Comparison of ENCODE assay signal across 8 mouse cellular contexts in genomic region chr6:125313546-125314230, GRCm38 (mm10). TPM values are rescaled to one million over a fixed set of nuclear protein-coding genes. Genes with fewer than 3 reads are reported as not detected.
DNase-seq lines count a peak whose midpoint lies in the region; ATAC-seq and TF ChIP-seq lines count a peak whose summit lies in the region.

Gene Ltbr, minus strand, starts transcription at chr6:125313885.

- peak; percentile 84 for DNase-seq in 3T3-L1 (ENCODE audit: low read depth, low spot score)
- peak; percentile 94 for DNase-seq in adrenal gland, postnatal 25 days
- DNase-seq in embryonic facial prominence, embryonic 14.5 days (ENCODE audit: low spot score): peak; percentile 87
- DNase-seq in liver, postnatal 0 days: peak; percentile 94
- peak; percentile 98 for DNase-seq in stomach, postnatal 0 days (ENCODE audit: low spot score)

- TF ChIP-seq EP300 in liver, postnatal 0 days (IDR thresholded peaks at IDR 0.05; ENCODE audit: low read depth): no peak
- no peak for TF ChIP-seq EP300 in stomach, postnatal 0 days (optimal IDR thresholded peaks at IDR 0.05)

- H3K4me1 ChIP-seq in embryonic facial prominence, embryonic 14.5 days (ENCODE audit: control insufficient read depth, insufficient read depth, low read length): peaks cover 34% of the 10 kb centered on the region
- peaks cover 25% of the 10 kb centered on the region for H3K4me1 ChIP-seq in heart, embryonic 11.5 days (ENCODE audit: control insufficient read depth, insufficient read depth, low read length)
- H3K4me1 ChIP-seq in kidney, embryonic 15.5 days: peaks cover 43% of the 10 kb centered on the region
- peaks cover 16% of the 10 kb centered on the region for H3K4me1 ChIP-seq in liver, postnatal 0 days (ENCODE audit: insufficient read depth)
- peaks cover 22% of the 10 kb centered on the region for H3K4me1 ChIP-seq in neural tube, embryonic 12.5 days
- peaks cover 19% of the 10 kb centered on the region for H3K4me1 ChIP-seq in stomach, postnatal 0 days (replicated peaks; ENCODE audit: control insufficient read depth, insufficient read depth)

- under 1% methylated on average over 14 of the region's 46 CpGs for WGBS in embryonic facial prominence, embryonic 14.5 days
- WGBS in heart, embryonic 11.5 days (ENCODE audit: insufficient replicate concordance): 2% methylated on average over 40 of the region's 46 CpGs
- under 1% methylated on average over 41 of the region's 46 CpGs for WGBS in kidney, embryonic 15.5 days
- WGBS in liver, postnatal 0 days (ENCODE audit: insufficient replicate concordance): under 1% methylated on average over 37 of the region's 46 CpGs
- 3% methylated on average over 46 of the region's 46 CpGs for WGBS in neural tube, embryonic 12.5 days
- 3% methylated on average over 34 of the region's 46 CpGs for WGBS in stomach, postnatal 0 days

- no peaks in the 10 kb centered on the region for H3K27me3 ChIP-seq in embryonic facial prominence, embryonic 14.5 days (replicated peaks; ENCODE audit: control insufficient read depth, insufficient read depth, low read length)
- H3K27me3 ChIP-seq in heart, embryonic 11.5 days (ENCODE audit: control insufficient read depth, insufficient read depth, low read length): no peaks in the 10 kb centered on the region
- H3K27me3 ChIP-seq in kidney, embryonic 15.5 days: no peaks in the 10 kb centered on the region
- H3K27me3 ChIP-seq in liver, postnatal 0 days (ENCODE audit: insufficient read depth, low read length): no peaks in the 10 kb centered on the region
- H3K27me3 ChIP-seq in neural tube, embryonic 12.5 days (replicated peaks): peaks cover 3% of the 10 kb centered on the region; the same call in 1 of the 2 replicates
- H3K27me3 ChIP-seq in stomach, postnatal 0 days (ENCODE audit: control insufficient read depth, insufficient read depth, low read length): no peaks in the 10 kb centered on the region

- H3K27ac ChIP-seq in embryonic facial prominence, embryonic 14.5 days (replicated peaks; ENCODE audit: low read depth, low read length): peak within 1 kb of the TSS; percentile 68
- peak within 1 kb of the TSS; percentile 32 for H3K27ac ChIP-seq in heart, embryonic 11.5 days (ENCODE audit: low read depth, low read length)
- peak within 1 kb of the TSS; percentile 84 for H3K27ac ChIP-seq in kidney, embryonic 15.5 days
- peak within 1 kb of the TSS; percentile 88 for H3K27ac ChIP-seq in liver, postnatal 0 days (ENCODE audit: low read depth)
- no peak within 1 kb of the TSS for H3K27ac ChIP-seq in neural tube, embryonic 12.5 days
- peak within 1 kb of the TSS; percentile 93 for H3K27ac ChIP-seq in stomach, postnatal 0 days (replicated peaks)

- peak within 1 kb of the TSS; percentile 85 for H3K9ac ChIP-seq in embryonic facial prominence, embryonic 14.5 days (ENCODE audit: low read depth, low read length)
- peak within 1 kb of the TSS; percentile 88 for H3K9ac ChIP-seq in heart, embryonic 11.5 days (ENCODE audit: low read depth, low read length)
- H3K9ac ChIP-seq in kidney, embryonic 15.5 days: peak within 1 kb of the TSS; percentile 74
- H3K9ac ChIP-seq in liver, postnatal 0 days (replicated peaks): peak within 1 kb of the TSS; percentile 88
- H3K9ac ChIP-seq in neural tube, embryonic 12.5 days: peak within 1 kb of the TSS; percentile 73
- peak within 1 kb of the TSS; percentile 98 for H3K9ac ChIP-seq in stomach, postnatal 0 days (ENCODE audit: low read length)

- H3K4me3 ChIP-seq in embryonic facial prominence, embryonic 14.5 days (ENCODE audit: low read depth, low read length): peak within 1 kb of the TSS; percentile 53
- H3K4me3 ChIP-seq in heart, embryonic 11.5 days (ENCODE audit: low read depth, low read length): peak within 1 kb of the TSS; percentile 47
- peak within 1 kb of the TSS; percentile 64 for H3K4me3 ChIP-seq in kidney, embryonic 15.5 days (replicated peaks)
- H3K4me3 ChIP-seq in liver, postnatal 0 days (ENCODE audit: low read depth, low read length): peak within 1 kb of the TSS; percentile 68
- peak within 1 kb of the TSS; percentile 41 for H3K4me3 ChIP-seq in neural tube, embryonic 12.5 days
- peak within 1 kb of the TSS; percentile 84 for H3K4me3 ChIP-seq in stomach, postnatal 0 days (ENCODE audit: low read depth, low read length)

- peaks cover 8% of the 10 kb centered on the region; the same call in 1 of the 2 replicates for H3K36me3 ChIP-seq in embryonic facial prominence, embryonic 14.5 days (ENCODE audit: control insufficient read depth, insufficient read depth, low read length)
- 0 out of 2 replicates have a peak, but pooled peaks cover 2% of the 10 kb centered on the region for H3K36me3 ChIP-seq in heart, embryonic 11.5 days (ENCODE audit: control insufficient read depth, insufficient read depth, low read length)
- H3K36me3 ChIP-seq in kidney, embryonic 15.5 days: peaks cover 28% of the 10 kb centered on the region
- H3K36me3 ChIP-seq in liver, postnatal 0 days (replicated peaks; ENCODE audit: insufficient read depth, low read length): peaks cover 8% of the 10 kb centered on the region; the same call in 1 of the 2 replicates
- no peaks in the 10 kb centered on the region for H3K36me3 ChIP-seq in neural tube, embryonic 12.5 days
- H3K36me3 ChIP-seq in stomach, postnatal 0 days (ENCODE audit: control insufficient read depth, insufficient read depth, low read length): peaks cover 6% of the 10 kb centered on the region

- ATAC-seq in embryonic facial prominence, embryonic 14.5 days (ENCODE audit: low read depth): peak; percentile 89
- ATAC-seq in heart, embryonic 11.5 days (replicated peaks; ENCODE audit: insufficient number of reproducible peaks, low FRiP score, low TSS enrichment): peak; percentile 74
- peak; percentile 88 for ATAC-seq in kidney, embryonic 15.5 days (replicated peaks; ENCODE audit: low FRiP score)
- ATAC-seq in liver, postnatal 0 days: peak; percentile 92
- peak; percentile 60 for ATAC-seq in neural tube, embryonic 12.5 days (ENCODE audit: low FRiP score, low read depth)
- peak; percentile 95 for ATAC-seq in stomach, postnatal 0 days (ENCODE audit: low FRiP score, low TSS enrichment)

- TF ChIP-seq CTCF in liver, postnatal 0 days (IDR thresholded peaks at IDR 0.05; ENCODE audit: low read depth): no peak
- no peak for TF ChIP-seq CTCF in stomach, postnatal 0 days (IDR thresholded peaks at IDR 0.05; ENCODE audit: low read depth)

- H3K9me3 ChIP-seq in embryonic facial prominence, embryonic 14.5 days (ENCODE audit: control insufficient read depth, low read length): no peaks in the 10 kb centered on the region
- H3K9me3 ChIP-seq in heart, embryonic 11.5 days (replicated peaks; ENCODE audit: control insufficient read depth, low read length): no peaks in the 10 kb centered on the region
- no peaks in the 10 kb centered on the region for H3K9me3 ChIP-seq in kidney, embryonic 15.5 days (replicated peaks)
- H3K9me3 ChIP-seq in liver, postnatal 0 days (ENCODE audit: low read length): no peaks in the 10 kb centered on the region
- no peaks in the 10 kb centered on the region for H3K9me3 ChIP-seq in neural tube, embryonic 12.5 days
- no peaks in the 10 kb centered on the region for H3K9me3 ChIP-seq in stomach, postnatal 0 days (ENCODE audit: control insufficient read depth, low read length)

- H3K4me2 ChIP-seq in embryonic facial prominence, embryonic 14.5 days (ENCODE audit: low read depth, low read length): peak within 1 kb of the TSS; percentile 83
- peak within 1 kb of the TSS; percentile 78 for H3K4me2 ChIP-seq in heart, embryonic 11.5 days
- peak within 1 kb of the TSS; percentile 86 for H3K4me2 ChIP-seq in kidney, embryonic 15.5 days
- peak within 1 kb of the TSS; percentile 81 for H3K4me2 ChIP-seq in liver, postnatal 0 days (ENCODE audit: low read depth, low read length)
- H3K4me2 ChIP-seq in neural tube, embryonic 12.5 days (replicated peaks): peak within 1 kb of the TSS; percentile 75
- peak within 1 kb of the TSS; percentile 89 for H3K4me2 ChIP-seq in stomach, postnatal 0 days (replicated peaks; ENCODE audit: low read depth)

RNA-seq across cellular contexts. Expression of gene Ltbr, which starts in this region (rescaled TPM):
- 78.7 and 91.8 TPM in 2 replicates for total RNA-seq in adrenal gland, postnatal 25 days (2021)
- polyA plus RNA-seq in embryonic facial prominence, embryonic 14.5 days (2014; fragmentation: Nextera tagmentation; extraction: Ambion mirVana): 46.4 and 49.0 TPM in 2 replicates
- 35.0 and 40.7 TPM in 2 replicates for polyA plus RNA-seq in heart, embryonic 11.5 days (2014; fragmentation: Nextera tagmentation; extraction: Ambion mirVana)
- polyA plus RNA-seq in kidney, embryonic 15.5 days (2015; fragmentation: Nextera tagmentation; extraction: Ambion mirVana): 58.7 and 62.6 TPM in 2 replicates
- polyA plus RNA-seq in liver, postnatal 0 days (2015; fragmentation: Nextera tagmentation; extraction: Ambion mirVana): 31.8 TPM in 2 replicates
- polyA plus RNA-seq in neural tube, embryonic 12.5 days (2016; fragmentation: Nextera tagmentation; extraction: Ambion mirVana): 17.0 and 18.7 TPM in 2 replicates
- 71.5 and 73.0 TPM in 2 replicates for polyA plus RNA-seq in stomach, postnatal 0 days (2015; fragmentation: Nextera tagmentation; extraction: Ambion mirVana)
